Mouse (Mus musculus): ENCODE data around the gene Bmp8b. TPM values are rescaled to one million over a fixed set of nuclear protein-coding genes. Genes with fewer than 3 reads are reported as not detected.

The Bmp8b gene
- total and polyA plus RNA-seq, 3 experiments = not detected

- H3K27me3 ChIP-seq (ENCODE audit: control insufficient read depth, insufficient read depth, low read length) = no peaks in the 10 kb centered on the region
- intact Hi-C loops (cut with DNase I) = no loop called here
- H3K4me3 ChIP-seq = no peak overlapping the region
- no peaks in the 10 kb centered on the region for H3K4me1 ChIP-seq (ENCODE audit: control insufficient read depth, insufficient read depth, low read length)
- no peak for TF ChIP-seq EP300 (IDR thresholded peaks at IDR 0.05; ENCODE audit: insufficient read depth, low read depth, low read length)
- TF ChIP-seq POLR2A (IDR thresholded peaks at IDR 0.05; ENCODE audit: insufficient read depth, low read depth, low read length) = no peak
- no peak for TF ChIP-seq CTCF (IDR thresholded peaks at IDR 0.05)
- no peak overlapping the region for H3K9ac ChIP-seq (ENCODE audit: low read depth, low read length)
- H3K36me3 ChIP-seq (ENCODE audit: control insufficient read depth, insufficient read depth, low read length) = no peaks in the 10 kb centered on the region
- H3K27ac ChIP-seq = no peak overlapping the region
- WGBS = 92% methylated on average over 4 of the region's 4 CpGs
- no peak for DNase-seq
- no peaks in the 10 kb centered on the region for H3K79me2 ChIP-seq (replicated peaks; ENCODE audit: control insufficient read depth, insufficient read depth, low read length)
Observed at GRCm38 (mm10) chr4:123127051-123127450, 22.1 kb downstream of the Bmp8b start.

- peaks cover 1% of the 10 kb centered on the region; the same call in 1 of the 2 replicates for H3K4me1 ChIP-seq (ENCODE audit: control insufficient read depth, insufficient read depth, low read length)
- no peak overlapping the region for H3K9ac ChIP-seq (ENCODE audit: low read depth, low read length)
- TF ChIP-seq EP300 (IDR thresholded peaks at IDR 0.05; ENCODE audit: insufficient read depth, low read depth, low read length) (no peak), POLR2A (IDR thresholded peaks at IDR 0.05; ENCODE audit: insufficient read depth, low read depth, low read length) (no peak), CTCF (IDR thresholded peaks at IDR 0.05) (no peak)
- whole genome bisulfite sequencing = 81% methylated on average over 3 of the region's 3 CpGs
- H3K36me3 ChIP-seq (ENCODE audit: control insufficient read depth, insufficient read depth, low read length) = peaks cover 2% of the 10 kb centered on the region; the same call in 1 of the 2 replicates
- DNase-seq = no peak
- no peaks in the 10 kb centered on the region for H3K27me3 ChIP-seq (ENCODE audit: control insufficient read depth, insufficient read depth, low read length)
- intact Hi-C loops (cut with DNase I) = loop anchor here (10.0 kb wide), 1 partner anchor 777 kb away; the partner anchor contains the start of genes 4930535I16Rik and Rragc
- H3K4me3 ChIP-seq = no peak overlapping the region
- H3K79me2 ChIP-seq (replicated peaks; ENCODE audit: control insufficient read depth, insufficient read depth, low read length) = no peaks in the 10 kb centered on the region; the same call in 1 of the 2 replicates
- no peak overlapping the region for H3K27ac ChIP-seq
Observed at GRCm38 (mm10) chr4:123137551-123137950, 32.6 kb downstream of the Bmp8b start.

- Histone ChIP-seq H3K36me3 (ENCODE audit: control insufficient read depth, insufficient read depth, low read length) (0 out of 2 replicates have a peak, but pooled peaks cover 2% of the 10 kb centered on the region), H3K79me2 (replicated peaks; ENCODE audit: control insufficient read depth, insufficient read depth, low read length) (no peaks in the 10 kb centered on the region; the same call in 1 of the 2 replicates), H3K9ac (ENCODE audit: low read depth, low read length) (peak within 1 kb of the TSS; percentile 70), H3K4me3 (peak within 1 kb of the TSS; percentile 76), H3K4me1 (ENCODE audit: control insufficient read depth, insufficient read depth, low read length) (peaks cover 1% of the 10 kb centered on the region; the same call in 1 of the 2 replicates), H3K27me3 (ENCODE audit: control insufficient read depth, insufficient read depth, low read length) (no peaks in the 10 kb centered on the region), H3K27ac (peak within 1 kb of the TSS; percentile 72)
- peak; percentile 84 for TF ChIP-seq POLR2A (IDR thresholded peaks at IDR 0.05; ENCODE audit: insufficient read depth, low read depth, low read length)
- no peak for TF ChIP-seq EP300 (IDR thresholded peaks at IDR 0.05; ENCODE audit: insufficient read depth, low read depth, low read length)
- TF ChIP-seq CTCF (IDR thresholded peaks at IDR 0.05) = peak; percentile 23; the same call in 1 of the 2 replicates
- DNase-seq = peak; percentile 85
- WGBS = under 1% methylated on average over 34 of the region's 34 CpGs
- intact Hi-C loops (cut with DNase I) = loop anchor here (10.0 kb wide), 1 partner anchor 775 kb away; the partner anchor contains the start of genes 4930535I16Rik and Rragc
Observed at GRCm38 (mm10) chr4:123139513-123140154, 34.7 kb downstream of the Bmp8b start, which contains the start of gene Ppie. TSS of gene Ppie (minus strand) at chr4:123139951.

- H3K79me2 ChIP-seq (replicated peaks; ENCODE audit: control insufficient read depth, insufficient read depth, low read length) = no peaks in the 10 kb centered on the region
- no peak overlapping the region for H3K9ac ChIP-seq (ENCODE audit: low read depth, low read length)
- no peaks in the 10 kb centered on the region for H3K4me1 ChIP-seq (ENCODE audit: control insufficient read depth, insufficient read depth, low read length)
- no peaks in the 10 kb centered on the region for H3K27me3 ChIP-seq (ENCODE audit: control insufficient read depth, insufficient read depth, low read length)
- no peak for TF ChIP-seq CTCF (IDR thresholded peaks at IDR 0.05)
- no peak for TF ChIP-seq EP300 (IDR thresholded peaks at IDR 0.05; ENCODE audit: insufficient read depth, low read depth, low read length)
- TF ChIP-seq POLR2A (IDR thresholded peaks at IDR 0.05; ENCODE audit: insufficient read depth, low read depth, low read length) = no peak
- WGBS = 70% methylated on average over 5 of the region's 5 CpGs
- H3K36me3 ChIP-seq (ENCODE audit: control insufficient read depth, insufficient read depth, low read length) = no peaks in the 10 kb centered on the region
- intact Hi-C loops (cut with DNase I) = no loop called here
- no peak overlapping the region for H3K27ac ChIP-seq
- no peak for DNase-seq
- H3K4me3 ChIP-seq = no peak overlapping the region
Observed at GRCm38 (mm10) chr4:123147446-123148150, 42.6 kb downstream of the Bmp8b start.

- intact Hi-C loops (cut with DNase I) = no loop called here
- Histone ChIP-seq H3K27me3 (ENCODE audit: control insufficient read depth, insufficient read depth, low read length) (no peaks in the 10 kb centered on the region), H3K4me3 (no peak overlapping the region), H3K9ac (ENCODE audit: low read depth, low read length) (no peak overlapping the region), H3K4me1 (ENCODE audit: control insufficient read depth, insufficient read depth, low read length) (no peaks in the 10 kb centered on the region), H3K27ac (no peak overlapping the region), H3K36me3 (ENCODE audit: control insufficient read depth, insufficient read depth, low read length) (no peaks in the 10 kb centered on the region), H3K79me2 (replicated peaks; ENCODE audit: control insufficient read depth, insufficient read depth, low read length) (no peaks in the 10 kb centered on the region)
- 89% methylated on average over 4 of the region's 4 CpGs for WGBS
- peak; percentile 18 for TF ChIP-seq CTCF (IDR thresholded peaks at IDR 0.05)
- TF ChIP-seq POLR2A (IDR thresholded peaks at IDR 0.05; ENCODE audit: insufficient read depth, low read depth, low read length) = no peak
- no peak for TF ChIP-seq EP300 (IDR thresholded peaks at IDR 0.05; ENCODE audit: insufficient read depth, low read depth, low read length)
- no peak for DNase-seq
Observed at GRCm38 (mm10) chr4:123152003-123152402, 47.0 kb downstream of the Bmp8b start.

All from heart, adult 2 months (tissue).